Mouse (Mus musculus) adrenal gland, postnatal 10 days (tissue): ENCODE results near the gene Ltb4r2. TPM values are rescaled to one million over a fixed set of nuclear protein-coding genes. Genes with fewer than 3 reads are reported as not detected.
A peak's percentile ranks its signal among the peaks of the same experiment; 100 is the strongest.

Experiments
- DNase-seq: peaks from one replicate; pipeline ENCODE4 v3.0.0; 2021; ENCODE audit warnings: mixed read lengths
- long read RNA-seq, 2 experiments: library from polyadenylated mRNA; stranded (forward); transcript quantifications; one replicate each; pipeline ENCODE4 v2.0.0; 2021
- total RNA-seq, 2 experiments: library from RNA; stranded (reverse); gene quantifications; 2 replicates each; pipeline ENCODE4 v1.2.3; 2021

The Ltb4r2 gene
- under 1 TPM; 0.12 to 0.54 TPM for total RNA-seq
- long read RNA-seq, experiment 1, partial matches to known transcripts = 0 of 3 reads
- long read RNA-seq, experiment 1, other reads (novel, unspliced or antisense) = 2 of 3 reads
- long read RNA-seq, experiment 2 = 0 reads

GRCm38 (mm10) chr14:55761163-55761562, at the start of gene Ltb4r2:
Gene Ltb4r2, plus strand, starts transcription at chr14:55761428.
- no peak for DNase-seq

GRCm38 (mm10) chr14:55711786-55712185, 49.4 kb upstream of the Ltb4r2 start:
- no peak for DNase-seq

GRCm38 (mm10) chr14:55713007-55713728, 48.1 kb upstream of the Ltb4r2 start:
- peak; percentile 24 for DNase-seq

- DNase-seq = no peak
Measured at GRCm38 (mm10) chr14:55713729-55714122, 47.5 kb upstream of the Ltb4r2 start, which contains the start of gene Tgm1. Gene Tgm1, minus strand, starts transcription at chr14:55713926.

- DNase-seq = no peak
Measured at GRCm38 (mm10) chr14:55714893-55715292, 46.3 kb upstream of the Ltb4r2 start.

GRCm38 (mm10) chr14:55716271-55716670, 45.0 kb upstream of the Ltb4r2 start:
- DNase-seq = no peak

GRCm38 (mm10) chr14:55716884-55717283, 44.3 kb upstream of the Ltb4r2 start:
- DNase-seq = no peak

- DNase-seq = no peak
Measured at GRCm38 (mm10) chr14:55719737-55720136, 41.5 kb upstream of the Ltb4r2 start.

GRCm38 (mm10) chr14:55720666-55721065, 40.6 kb upstream of the Ltb4r2 start:
- DNase-seq = no peak

- no peak for DNase-seq
Measured at GRCm38 (mm10) chr14:55721076-55721475, 40.2 kb upstream of the Ltb4r2 start.

GRCm38 (mm10) chr14:55721700-55722437, 39.4 kb upstream of the Ltb4r2 start, which contains the start of gene Rabggta:
Gene Rabggta, minus strand, starts transcription at chr14:55722263.
- DNase-seq = peak; percentile 95

GRCm38 (mm10) chr14:55722438-55722945, 38.7 kb upstream of the Ltb4r2 start:
- no peak for DNase-seq

GRCm38 (mm10) chr14:55723433-55723832, 37.8 kb upstream of the Ltb4r2 start:
- DNase-seq = no peak

GRCm38 (mm10) chr14:55724411-55724871, 36.8 kb upstream of the Ltb4r2 start:
- peak; percentile 67 for DNase-seq

- no peak for DNase-seq
Measured at GRCm38 (mm10) chr14:55726261-55726660, 35.0 kb upstream of the Ltb4r2 start.

- DNase-seq = no peak
Measured at GRCm38 (mm10) chr14:55727889-55728685, 33.1 kb upstream of the Ltb4r2 start.

- DNase-seq = no peak
Measured at GRCm38 (mm10) chr14:55730116-55730515, 31.1 kb upstream of the Ltb4r2 start.

- DNase-seq = no peak
Measured at GRCm38 (mm10) chr14:55730531-55731032, 30.6 kb upstream of the Ltb4r2 start.

- DNase-seq = no peak
Measured at GRCm38 (mm10) chr14:55733889-55734288, 27.3 kb upstream of the Ltb4r2 start.

- DNase-seq = no peak
Measured at GRCm38 (mm10) chr14:55734869-55735268, 26.4 kb upstream of the Ltb4r2 start.

- no peak for DNase-seq
Measured at GRCm38 (mm10) chr14:55735334-55735733, 25.9 kb upstream of the Ltb4r2 start.

- DNase-seq = no peak
Measured at GRCm38 (mm10) chr14:55735758-55736157, 25.5 kb upstream of the Ltb4r2 start.
